Mouse (Mus musculus) CH12.LX (cell line): ENCODE measurements around the gene Prkag2. TPM values are rescaled to one million over a fixed set of nuclear protein-coding genes. Genes with fewer than 3 reads are reported as not detected.
A peak's percentile ranks its signal among the peaks of the same experiment; 100 is the strongest.

Experiments
- DNase-seq: peaks from one replicate; pipeline ENCODE4 v3.0.0-alpha.2; 2013; ENCODE audit errors: extremely low read depth
- H3K27ac ChIP-seq: 2 replicates; pipeline ENCODE4 v1.5.1; 2012; ENCODE audit warnings: low read depth, mild to moderate bottlenecking, control low read depth, moderate library complexity; ENCODE audit not compliant: insufficient read depth
- H3K27me3 ChIP-seq: replicated peaks from 2 replicates; pipeline ENCODE3; 2012; ENCODE audit warnings: inconsistent platforms
- H3K36me3 ChIP-seq, 2 experiments: replicated peaks in 1 of 2; 2 replicates each; pipeline versions ENCODE3 to v1.6.1; 2012; ENCODE audit warnings: inconsistent platforms in 1 of 2, low read length in 1 of 2, mild to moderate bottlenecking in 1 of 2, mixed read lengths in 1 of 2, moderate library complexity in 1 of 2; ENCODE audit not compliant: control insufficient read depth in 1 of 2, insufficient read depth in 1 of 2
- H3K4me1 ChIP-seq, 2 experiments: 2 replicates each; pipeline ENCODE4 v1.6.1; 2012; ENCODE audit warnings: inconsistent platforms in 1 of 2, moderate library complexity in 1 of 2; ENCODE audit not compliant: insufficient read depth in 2 of 2, control insufficient read depth in 1 of 2
- H3K4me2 ChIP-seq: 2 replicates; pipeline ENCODE4 v1.6.1; 2012; ENCODE audit warnings: low read depth, mild to moderate bottlenecking, control low read depth; ENCODE audit not compliant: poor library complexity, insufficient read depth, severe bottlenecking
- H3K4me3 ChIP-seq, 3 experiments: fragments of 150-350 bp in 1 of 3; sonication (generic) in 1 of 3; replicated peaks in 1 of 3; 2 replicates each; pipeline versions ENCODE3 to v1.5.1; 2011 to 2012; ENCODE audit warnings: low read depth in 2 of 3, low read length in 2 of 3, mild to moderate bottlenecking in 2 of 3, moderate library complexity in 2 of 3, control low read depth in 1 of 3, improper control_type of control experiment in 1 of 3, inconsistent platforms in 1 of 3, mixed read lengths in 1 of 3; ENCODE audit not compliant: poor library complexity in 1 of 3
- H3K79me2 ChIP-seq: replicated peaks from 2 replicates; pipeline ENCODE4 v1.6.1; 2012; ENCODE audit warnings: mild to moderate bottlenecking, moderate library complexity; ENCODE audit not compliant: control insufficient read depth, poor library complexity, insufficient read depth, severe bottlenecking; ENCODE audit errors: extremely low read depth
- H3K9ac ChIP-seq: 2 replicates; pipeline ENCODE4 v1.6.1; 2012; ENCODE audit warnings: low read depth, mild to moderate bottlenecking, control low read depth, moderate library complexity; ENCODE audit not compliant: insufficient read depth
- H3K9me3 ChIP-seq: replicated peaks from 2 replicates; pipeline ENCODE3; 2012; ENCODE audit warnings: low read length, inconsistent platforms, mixed read lengths
- BHLHE40 ChIP-seq: IDR thresholded peaks from 2 replicates; pipeline ENCODE4 v1.6.1; 2011; ENCODE audit warnings: mild to moderate bottlenecking, low read depth, low read length, improper control_type of control experiment
- CHD1 ChIP-seq: IDR thresholded peaks from 2 replicates; pipeline ENCODE4 v1.6.1; 2012; ENCODE audit warnings: low read depth, low read length, improper control_type of control experiment, inconsistent platforms
- CTCF ChIP-seq, 2 experiments: IDR thresholded peaks in 1 of 2; conservative IDR thresholded peaks in 1 of 2; 2 replicates each; pipeline ENCODE4 v1.5.1; 2011 to 2012; ENCODE audit warnings: low read depth in 2 of 2, low read length in 2 of 2, improper control_type of control experiment in 1 of 2, inconsistent platforms in 1 of 2, mild to moderate bottlenecking in 1 of 2, moderate library complexity in 1 of 2
- E2F4 ChIP-seq: IDR thresholded peaks from 2 replicates; pipeline ENCODE4 v1.6.1; 2011; ENCODE audit warnings: low read depth, low read length, improper control_type of control experiment; ENCODE audit not compliant: insufficient replicate concordance
- EP300 ChIP-seq: IDR thresholded peaks from 2 replicates; pipeline ENCODE4 v1.6.1; 2011; ENCODE audit warnings: low read length, improper control_type of control experiment
- ETS1 ChIP-seq: conservative IDR thresholded peaks from 2 replicates; pipeline ENCODE4 v1.6.1; 2012; ENCODE audit warnings: low read depth, mild to moderate bottlenecking, inconsistent platforms, low read length, improper control_type of control experiment, moderate library complexity
- JUN ChIP-seq: IDR thresholded peaks from 2 replicates; pipeline ENCODE4 v1.6.1; 2011; ENCODE audit warnings: low read depth, mild to moderate bottlenecking, low read length, improper control_type of control experiment, moderate library complexity; ENCODE audit not compliant: insufficient read depth
- MAFK ChIP-seq: IDR thresholded peaks from 2 replicates; pipeline ENCODE4 v1.6.1; 2011; ENCODE audit warnings: low read length, improper control_type of control experiment; ENCODE audit not compliant: insufficient replicate concordance
- MAX ChIP-seq: IDR thresholded peaks from 2 replicates; pipeline ENCODE4 v1.6.1; 2011; ENCODE audit warnings: low read length, improper control_type of control experiment
- MEF2A ChIP-seq: IDR thresholded peaks from 2 replicates; pipeline ENCODE4 v1.6.1; 2014; ENCODE audit warnings: low read depth, mild to moderate bottlenecking, inconsistent platforms, low read length, improper control_type of control experiment, borderline replicate concordance
- MXI1 ChIP-seq: IDR thresholded peaks from 2 replicates; pipeline ENCODE4 v1.6.1; 2011; ENCODE audit warnings: mild to moderate bottlenecking, low read depth, low read length, improper control_type of control experiment
- MYC ChIP-seq: IDR thresholded peaks from 2 replicates; pipeline ENCODE4 v1.6.1; 2011; ENCODE audit warnings: low read depth, mild to moderate bottlenecking, improper control_type of control experiment, low read length
- NRF1 ChIP-seq: IDR thresholded peaks from 2 replicates; pipeline ENCODE4 v1.6.1; 2014; ENCODE audit warnings: low read depth, mild to moderate bottlenecking, inconsistent platforms, low read length, improper control_type of control experiment, moderate library complexity
- SIN3A ChIP-seq: IDR thresholded peaks from 2 replicates; pipeline ENCODE4 v1.6.1; 2012; ENCODE audit warnings: low read length, improper control_type of control experiment, inconsistent platforms
- TBP ChIP-seq: conservative IDR thresholded peaks from 2 replicates; pipeline ENCODE4 v1.6.1; 2011; ENCODE audit warnings: low read depth, low read length, improper control_type of control experiment
- TCF12 ChIP-seq: IDR thresholded peaks from 2 replicates; pipeline ENCODE4 v1.6.1; 2014; ENCODE audit warnings: low read depth, mild to moderate bottlenecking, inconsistent platforms, low read length, improper control_type of control experiment
- USF2 ChIP-seq: conservative IDR thresholded peaks from 2 replicates; pipeline ENCODE4 v1.6.1; 2011; ENCODE audit warnings: low read depth, low read length, improper control_type of control experiment
- ZC3H11A ChIP-seq: IDR thresholded peaks from 2 replicates; pipeline ENCODE4 v1.6.1; 2012; ENCODE audit warnings: low read depth, mild to moderate bottlenecking, inconsistent platforms, low read length, improper control_type of control experiment
- ZKSCAN1 ChIP-seq: IDR thresholded peaks from 2 replicates; pipeline ENCODE4 v1.6.1; 2012; ENCODE audit warnings: low read depth, inconsistent platforms, low read length, improper control_type of control experiment, borderline replicate concordance
- dilution Hi-C: fragments of 300-500 bp; cut with MboI; formaldehyde crosslinking; loops from 2 replicates; pipeline ENCODE4 v1.14.3; 2020; ENCODE audit warnings: low sequenced_read_pairs; ENCODE audit not compliant: extremely low pct_unique_long_range_greater_than_20kb, extremely low pct_ligation_motif_present
- in situ Hi-C: fragments of 300-500 bp; cut with MboI; formaldehyde crosslinking; loops from 3 replicates; pipeline ENCODE4 v1.14.3; 2019; ENCODE audit warnings: low sequenced_read_pairs, low pct_ligation_motif_present, low pct_unique_long_range_greater_than_20kb, mixed read lengths
- polyA plus RNA-seq: library from polyadenylated mRNA; unstranded; fragments of >175 nt; gene quantifications from 2 replicates; pipeline ENCODE4 v1.2.1, GENCODE M21; 2012; ENCODE audit warnings: low read depth; ENCODE audit not compliant: insufficient read length
- total RNA-seq, 2 experiments: library from RNA; depleted of rRNA; stranded (reverse); fragments of 300-350 nt in 1 of 2; fragments of >200 nt in 1 of 2; gene quantifications; 2 replicates each; pipeline ENCODE4 v1.2.3; 2012 to 2014

The Prkag2 gene
- total and polyA plus RNA-seq, 3 experiments, result 4.6 to 21.2 (median 8.8) TPM

- peak overlapping the region; percentile 79 to 94 (median 91) for H3K4me3 ChIP-seq
- TF ChIP-seq NRF1 (peak; percentile 7; the same call in 1 of the 2 replicates), MXI1 (0 out of 2 replicates have a peak, but pooled peaks have one; percentile 67), SIN3A (no peak)
- H3K9ac ChIP-seq, result peak overlapping the region; percentile 93
- H3K27ac ChIP-seq, result peak overlapping the region; percentile 94
- H3K79me2 ChIP-seq, result peaks cover 46% of the 10 kb centered on the region
- DNase-seq, result peak; percentile 13
- no peaks in the 10 kb centered on the region for H3K9me3 ChIP-seq
- H3K4me2 ChIP-seq, result peak overlapping the region; percentile 99; the same call in 1 of the 2 replicates
- peaks cover 0 to 2% of the 10 kb centered on the region in 2 experiments for H3K36me3 ChIP-seq
- in situ Hi-C loops (no loop called here), dilution Hi-C loops (no loop called here)
- H3K4me1 ChIP-seq, result peaks cover 11 to 43% of the 10 kb centered on the region in 2 experiments; a peak in 3 of 4 replicates
- no peaks in the 10 kb centered on the region for H3K27me3 ChIP-seq
These were observed 258.7 kb downstream of the Prkag2 start for GRCm38 (mm10) chr5:24841662-24842273.

- in situ Hi-C loops (no loop called here), dilution Hi-C loops (no loop called here)
- peak overlapping the region; percentile 79 to 94 (median 91) for H3K4me3 ChIP-seq
- peaks cover 54% of the 10 kb centered on the region for H3K79me2 ChIP-seq
- H3K27ac ChIP-seq, result peak overlapping the region; percentile 39; the same call in 1 of the 2 replicates
- peaks cover 11 to 43% of the 10 kb centered on the region in 2 experiments; a peak in 3 of 4 replicates for H3K4me1 ChIP-seq
- H3K9ac ChIP-seq, result peak overlapping the region; percentile 93
- peaks cover 0 to 2% of the 10 kb centered on the region in 2 experiments for H3K36me3 ChIP-seq
- DNase-seq, result peak; percentile 27
- H3K27me3 ChIP-seq, result no peaks in the 10 kb centered on the region
- no peaks in the 10 kb centered on the region for H3K9me3 ChIP-seq
- TF ChIP-seq ETS1 (no peak), BHLHE40 (peak; percentile 32), MYC (peak; percentile 50; the same call in 1 of the 2 replicates), MAX (peak; percentile 58; the same call in 1 of the 2 replicates), MXI1 (peak; percentile 80), USF2 (no peak), SIN3A (peak; percentile 63)
- H3K4me2 ChIP-seq, result peak overlapping the region; percentile 99
These were observed 259.4 kb downstream of the Prkag2 start for GRCm38 (mm10) chr5:24840975-24841431.

- DNase-seq, result no peak
- Histone ChIP-seq H3K27me3 (no peaks in the 10 kb centered on the region), H3K4me3 (no peak overlapping the region), H3K4me2 (no peak overlapping the region), H3K79me2 (peaks cover 87% of the 10 kb centered on the region), H3K9ac (no peak overlapping the region), H3K9me3 (no peaks in the 10 kb centered on the region), H3K4me1 (peaks cover 10 to 35% of the 10 kb centered on the region in 2 experiments; a peak in 3 of 4 replicates), H3K27ac (no peak overlapping the region), H3K36me3 (peaks cover 0 to 4% of the 10 kb centered on the region in 2 experiments)
- TF ChIP-seq MAFK (no peak), E2F4 (no peak), MEF2A (no peak), MXI1 (no peak), JUN (no peak), ZC3H11A (no peak), BHLHE40 (no peak), ZKSCAN1 (no peak), CTCF (conservative IDR thresholded peaks at IDR 0.05 in 1 of 2, IDR thresholded peaks at IDR 0.05 in 1 of 2; ENCODE audit: low read depth in 2 of 2, low read length in 2 of 2) (no peak), CHD1 (no peak), EP300 (no peak), MYC (no peak), TCF12 (no peak), TBP (no peak)
- dilution Hi-C loops, result no loop called here
- in situ Hi-C loops, result no loop called here
These were observed 266.0 kb downstream of the Prkag2 start for GRCm38 (mm10) chr5:24834491-24834890.
